Mouse (Mus musculus): ENCODE data around the gene Pcca. TPM values are rescaled to one million over a fixed set of nuclear protein-coding genes. Genes with fewer than 3 reads are reported as not detected.

The Pcca gene
- polyA plus RNA-seq, 1 experiment from 2014 or later, result 34.6 TPM

DNA sequence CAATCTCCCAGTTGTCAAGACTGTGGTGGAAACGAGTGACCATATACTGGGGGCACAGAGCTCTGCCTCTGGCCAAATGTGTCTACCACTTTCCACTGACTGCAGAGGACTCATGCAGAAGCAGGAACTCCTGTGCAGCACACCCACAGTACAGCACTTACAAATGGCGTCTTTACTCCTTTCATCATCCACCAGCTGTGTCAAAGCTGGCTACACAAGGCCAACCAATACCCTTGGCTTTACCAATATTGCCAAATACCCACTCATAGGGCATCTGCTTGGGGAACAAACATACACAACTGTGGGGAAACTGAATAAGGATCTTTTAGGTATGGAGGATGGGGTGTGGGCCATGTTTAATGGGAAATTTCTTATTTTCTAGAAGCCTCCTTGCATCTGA, 367.6 kb downstream of the Pcca start:
- 91% methylated on average over 2 of the region's 2 CpGs for WGBS
- no peaks in the 10 kb centered on the region for H3K36me3 ChIP-seq (replicated peaks; ENCODE audit: control insufficient read depth, insufficient read depth)
- 0 out of 2 replicates have a peak, but pooled peaks cover 3% of the 10 kb centered on the region for H3K4me1 ChIP-seq (replicated peaks; ENCODE audit: control insufficient read depth, insufficient read depth, low read length)
- DNase-seq (ENCODE audit: low spot score) (no peak), ATAC-seq (ENCODE audit: low FRiP score) (no peak)
- 0 out of 2 replicates have a peak overlapping the region, but pooled peaks have one; percentile 14 for H3K27ac ChIP-seq
- no peak overlapping the region for H3K4me2 ChIP-seq (replicated peaks)
- no peak overlapping the region for H3K9ac ChIP-seq
- no peaks in the 10 kb centered on the region for H3K27me3 ChIP-seq (ENCODE audit: control insufficient read depth, insufficient read depth, low read length)
- peaks cover under 1% of the 10 kb centered on the region; the same call in 1 of the 2 replicates for H3K9me3 ChIP-seq (ENCODE audit: control insufficient read depth, low read length)
- no peak overlapping the region for H3K4me3 ChIP-seq (replicated peaks; ENCODE audit: low read length)

- Histone ChIP-seq H3K27ac (peak overlapping the region; percentile 26; the same call in 1 of the 2 replicates), H3K9me3 (ENCODE audit: control insufficient read depth, low read length) (peaks cover 5% of the 10 kb centered on the region), H3K27me3 (ENCODE audit: control insufficient read depth, insufficient read depth, low read length) (no peaks in the 10 kb centered on the region), H3K9ac (no peak overlapping the region), H3K4me1 (replicated peaks; ENCODE audit: control insufficient read depth, insufficient read depth, low read length) (0 out of 2 replicates have a peak, but pooled peaks cover 3% of the 10 kb centered on the region), H3K36me3 (replicated peaks; ENCODE audit: control insufficient read depth, insufficient read depth) (no peaks in the 10 kb centered on the region), H3K4me2 (replicated peaks) (no peak overlapping the region), H3K4me3 (replicated peaks; ENCODE audit: low read length) (no peak overlapping the region)
- WGBS, result 68% methylated on average over 2 of the region's 2 CpGs
- DNase-seq (ENCODE audit: low spot score) (no peak), ATAC-seq (ENCODE audit: low FRiP score) (no peak)
These were observed 368.0 kb downstream of the Pcca start for GRCm38 (mm10) chr14:122902136-122902535.

- DNase-seq (ENCODE audit: low spot score) (no peak), ATAC-seq (ENCODE audit: low FRiP score) (peak; percentile 27; the same call in 1 of the 2 replicates)
- Histone ChIP-seq H3K9me3 (ENCODE audit: control insufficient read depth, low read length) (peaks cover 11% of the 10 kb centered on the region), H3K4me3 (replicated peaks; ENCODE audit: low read length) (no peak overlapping the region), H3K4me1 (replicated peaks; ENCODE audit: control insufficient read depth, insufficient read depth, low read length) (0 out of 2 replicates have a peak, but pooled peaks cover 3% of the 10 kb centered on the region), H3K27ac (peak overlapping the region; percentile 26; the same call in 1 of the 2 replicates), H3K36me3 (replicated peaks; ENCODE audit: control insufficient read depth, insufficient read depth) (no peaks in the 10 kb centered on the region), H3K27me3 (ENCODE audit: control insufficient read depth, insufficient read depth, low read length) (no peaks in the 10 kb centered on the region), H3K9ac (no peak overlapping the region), H3K4me2 (replicated peaks) (no peak overlapping the region)
- 66% methylated on average over 4 of the region's 4 CpGs for WGBS
These were observed 368.8 kb downstream of the Pcca start for GRCm38 (mm10) chr14:122902884-122903283.

DNA sequence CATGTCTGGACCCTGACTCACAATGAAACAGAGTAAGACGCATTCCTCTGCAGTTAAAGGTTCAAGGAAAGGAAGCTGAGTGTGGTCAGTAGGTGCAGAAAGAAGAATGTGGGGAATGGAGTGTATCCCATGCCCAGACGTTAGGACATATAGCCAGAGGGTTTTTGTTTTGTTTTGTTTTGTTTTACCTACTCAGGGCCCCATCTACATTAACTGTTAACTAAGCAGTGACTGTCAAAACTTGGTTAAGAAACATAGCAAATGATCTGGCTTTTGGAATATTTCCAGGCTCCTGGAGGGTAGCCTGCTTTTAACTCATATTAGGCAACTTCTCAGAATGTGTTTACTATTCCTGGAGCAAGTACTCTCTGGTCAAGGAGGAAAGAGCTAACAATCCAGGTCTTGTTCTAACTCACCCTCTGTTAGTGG, 369.8 kb downstream of the Pcca start:
- ATAC-seq (ENCODE audit: low FRiP score) (no peak), DNase-seq (ENCODE audit: low spot score) (no peak)
- WGBS, result 60% methylated on average over 2 of the region's 2 CpGs

DNA sequence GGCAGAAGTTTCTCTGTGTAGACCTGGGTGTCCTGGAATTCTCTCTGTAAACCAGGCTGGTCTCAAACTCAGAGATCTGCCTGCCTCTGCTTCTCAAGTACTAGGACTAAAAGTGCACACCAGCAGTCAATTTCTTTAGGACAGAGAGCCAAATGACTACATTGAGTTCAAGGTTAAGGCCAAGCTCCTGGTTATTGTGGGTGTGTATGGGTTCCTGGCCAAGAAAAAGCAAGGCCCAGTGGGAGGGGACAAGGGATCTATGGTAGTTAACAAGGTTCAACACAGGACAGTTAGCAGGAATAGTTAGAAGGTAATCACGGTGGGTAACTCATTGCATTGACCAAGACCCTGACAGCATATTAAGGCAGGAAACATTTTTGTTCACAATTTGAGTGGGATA, 370.9 kb downstream of the Pcca start:
- peaks cover 20% of the 10 kb centered on the region for H3K9me3 ChIP-seq (ENCODE audit: control insufficient read depth, low read length)
- no peak overlapping the region for H3K27ac ChIP-seq
- ATAC-seq (ENCODE audit: low FRiP score) (no peak), DNase-seq (ENCODE audit: low spot score) (no peak)
- 0 out of 2 replicates have a peak, but pooled peaks cover 3% of the 10 kb centered on the region for H3K4me1 ChIP-seq (replicated peaks; ENCODE audit: control insufficient read depth, insufficient read depth, low read length)
- no peak overlapping the region for H3K4me2 ChIP-seq (replicated peaks)
- no peaks in the 10 kb centered on the region for H3K36me3 ChIP-seq (replicated peaks; ENCODE audit: control insufficient read depth, insufficient read depth)
- no peak overlapping the region for H3K4me3 ChIP-seq (replicated peaks; ENCODE audit: low read length)
- no peak overlapping the region for H3K9ac ChIP-seq
- H3K27me3 ChIP-seq (ENCODE audit: control insufficient read depth, insufficient read depth, low read length), result no peaks in the 10 kb centered on the region
- WGBS, result 93% methylated on average over 1 of the region's 1 CpGs

More for the DNA sequence above, 369.8 kb downstream of the Pcca start:
- Histone ChIP-seq H3K4me3 (replicated peaks; ENCODE audit: low read length) (no peak overlapping the region), H3K4me2 (replicated peaks) (no peak overlapping the region), H3K36me3 (replicated peaks; ENCODE audit: control insufficient read depth, insufficient read depth) (no peaks in the 10 kb centered on the region), H3K9ac (no peak overlapping the region), H3K27ac (no peak overlapping the region), H3K27me3 (ENCODE audit: control insufficient read depth, insufficient read depth, low read length) (no peaks in the 10 kb centered on the region), H3K9me3 (ENCODE audit: control insufficient read depth, low read length) (peaks cover 20% of the 10 kb centered on the region), H3K4me1 (replicated peaks; ENCODE audit: control insufficient read depth, insufficient read depth, low read length) (0 out of 2 replicates have a peak, but pooled peaks cover 3% of the 10 kb centered on the region)

DNA sequence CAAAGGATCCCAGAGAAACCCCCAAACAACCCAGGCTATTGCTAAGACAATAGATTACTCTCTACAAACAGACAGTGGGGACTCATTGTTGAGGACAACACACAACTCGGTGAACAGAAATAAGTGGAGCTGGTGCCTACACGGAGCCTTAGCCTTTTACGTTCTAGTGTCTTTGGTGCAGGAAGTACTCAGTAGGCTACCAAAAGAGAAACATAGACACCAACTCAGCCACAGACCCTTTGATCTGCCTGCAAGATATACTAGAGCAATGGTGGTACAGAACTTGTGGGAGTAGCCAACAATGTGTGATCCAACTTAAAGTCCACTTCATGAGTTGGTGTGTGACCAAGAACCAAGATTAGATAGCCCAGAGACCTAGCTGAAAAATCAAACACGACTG, 374.0 kb downstream of the Pcca start:
- H3K27me3 ChIP-seq (ENCODE audit: control insufficient read depth, insufficient read depth, low read length), result peaks cover 14% of the 10 kb centered on the region
- H3K9ac ChIP-seq, result no peak overlapping the region
- no peak overlapping the region for H3K4me2 ChIP-seq (replicated peaks)
- H3K9me3 ChIP-seq (ENCODE audit: control insufficient read depth, low read length), result peaks cover 20% of the 10 kb centered on the region
- 0 out of 2 replicates have a peak, but pooled peaks cover 2% of the 10 kb centered on the region for H3K4me1 ChIP-seq (replicated peaks; ENCODE audit: control insufficient read depth, insufficient read depth, low read length)
- H3K27ac ChIP-seq, result no peak overlapping the region
- no peak overlapping the region for H3K4me3 ChIP-seq (replicated peaks; ENCODE audit: low read length)
- ATAC-seq (ENCODE audit: low FRiP score), result no peak
- no peak for DNase-seq (ENCODE audit: low spot score)
- no peaks in the 10 kb centered on the region for H3K36me3 ChIP-seq (replicated peaks; ENCODE audit: control insufficient read depth, insufficient read depth)
- WGBS, result 90% methylated on average over 4 of the region's 4 CpGs

- Histone ChIP-seq H3K27me3 (ENCODE audit: control insufficient read depth, insufficient read depth, low read length) (peaks cover 14% of the 10 kb centered on the region), H3K4me2 (replicated peaks) (no peak overlapping the region), H3K27ac (no peak overlapping the region), H3K4me1 (replicated peaks; ENCODE audit: control insufficient read depth, insufficient read depth, low read length) (no peaks in the 10 kb centered on the region), H3K9ac (no peak overlapping the region), H3K36me3 (replicated peaks; ENCODE audit: control insufficient read depth, insufficient read depth) (no peaks in the 10 kb centered on the region), H3K9me3 (ENCODE audit: control insufficient read depth, low read length) (peaks cover 20% of the 10 kb centered on the region), H3K4me3 (replicated peaks; ENCODE audit: low read length) (no peak overlapping the region)
- DNase-seq (ENCODE audit: low spot score) (no peak), ATAC-seq (ENCODE audit: low FRiP score) (no peak)
- whole genome bisulfite sequencing, result 89% methylated on average over 5 of the region's 5 CpGs
These were observed 375.4 kb downstream of the Pcca start for GRCm38 (mm10) chr14:122909368-122910091.

DNA sequence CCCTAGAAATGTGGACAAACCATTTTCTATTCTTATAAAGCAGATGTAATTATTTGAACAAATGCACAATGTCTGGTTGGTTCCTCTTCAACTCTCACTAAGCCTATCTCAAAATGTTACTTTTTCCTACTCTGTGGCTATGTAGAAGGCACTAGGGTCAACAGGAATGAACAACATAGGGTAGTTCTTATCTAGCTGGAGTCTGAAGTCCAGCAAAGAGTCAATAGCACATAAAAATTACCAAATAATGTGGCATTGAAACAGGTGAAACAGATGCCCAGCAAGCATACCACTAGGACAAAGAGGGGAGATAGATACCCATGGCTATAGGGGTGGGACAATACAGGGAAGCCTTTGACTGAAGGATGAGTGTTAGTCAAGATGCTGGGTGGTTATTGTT, 377.1 kb downstream of the Pcca start:
- Histone ChIP-seq H3K9ac (no peak overlapping the region), H3K4me1 (replicated peaks; ENCODE audit: control insufficient read depth, insufficient read depth, low read length) (no peaks in the 10 kb centered on the region), H3K4me3 (replicated peaks; ENCODE audit: low read length) (no peak overlapping the region), H3K27me3 (ENCODE audit: control insufficient read depth, insufficient read depth, low read length) (peaks cover 14% of the 10 kb centered on the region), H3K4me2 (replicated peaks) (no peak overlapping the region), H3K36me3 (replicated peaks; ENCODE audit: control insufficient read depth, insufficient read depth) (no peaks in the 10 kb centered on the region), H3K27ac (no peak overlapping the region), H3K9me3 (ENCODE audit: control insufficient read depth, low read length) (peaks cover 20% of the 10 kb centered on the region)
- DNase-seq (ENCODE audit: low spot score) (no peak), ATAC-seq (ENCODE audit: low FRiP score) (no peak)

- peaks cover 14% of the 10 kb centered on the region for H3K27me3 ChIP-seq (ENCODE audit: control insufficient read depth, insufficient read depth, low read length)
- ATAC-seq (ENCODE audit: low FRiP score), result no peak
- no peak for DNase-seq (ENCODE audit: low spot score)
- peaks cover 15% of the 10 kb centered on the region for H3K9me3 ChIP-seq (ENCODE audit: control insufficient read depth, low read length)
- H3K4me3 ChIP-seq (replicated peaks; ENCODE audit: low read length), result peak overlapping the region; percentile 62; the same call in 1 of the 2 replicates
- WGBS, result 76% methylated on average over 1 of the region's 1 CpGs
- peak overlapping the region; percentile 99 for H3K4me2 ChIP-seq (replicated peaks)
- no peak overlapping the region for H3K9ac ChIP-seq
- no peaks in the 10 kb centered on the region for H3K36me3 ChIP-seq (replicated peaks; ENCODE audit: control insufficient read depth, insufficient read depth)
- no peak overlapping the region; the same call in 1 of the 2 replicates for H3K27ac ChIP-seq
- no peaks in the 10 kb centered on the region for H3K4me1 ChIP-seq (replicated peaks; ENCODE audit: control insufficient read depth, insufficient read depth, low read length)
These were observed 378.0 kb downstream of the Pcca start for GRCm38 (mm10) chr14:122912137-122912536.

Measured in hindbrain, embryonic 14.5 days (tissue).